Mouse (Mus musculus) brain, embryonic 14.5 days (tissue): Measurements from ENCODE around the gene Gm10722.
"Not testable (repeated sequence)": the region's sequence is repeated elsewhere in the genome, so short reads cannot be mapped to it uniquely, and the experiment has no call there.

ENCODE experiments used
- CTCF ChIP-seq: fragments of 200-500 bp; IDR thresholded peaks from 2 replicates; pipeline ENCODE4 v1.5.1; 2012; ENCODE audit warnings: inconsistent platforms, mild to moderate bottlenecking, moderate library complexity, borderline replicate concordance; ENCODE audit not compliant: insufficient read depth, insufficient read length; ENCODE audit errors: extremely low read depth
- POLR2A ChIP-seq: fragments of 200-500 bp; IDR thresholded peaks from 2 replicates; pipeline ENCODE4 v1.6.1; 2012; ENCODE audit warnings: mild to moderate bottlenecking, inconsistent platforms, borderline replicate concordance; ENCODE audit not compliant: poor library complexity, insufficient read depth, insufficient read length, severe bottlenecking; ENCODE audit errors: extremely low read depth

- not testable (repeated sequence) for TF ChIP-seq POLR2A, CTCF
Measured at GRCm38 (mm10) chr9:3030677-3031318, 30.1 kb downstream of the Gm10722 start.
